Mouse (Mus musculus) liver, postnatal 0 days (tissue): Measurements from ENCODE around the gene Brinp3. TPM values are rescaled to one million over a fixed set of nuclear protein-coding genes. Genes with fewer than 3 reads are reported as not detected.

Experiments
- ATAC-seq: fragments of 200-750 bp; cut with Nextera tagmentation; 2 replicates; pipeline ENCODE4 v1.8.0; 2017; ENCODE audit warnings: mild to moderate bottlenecking, moderate library complexity
- DNase-seq: peaks from one replicate; pipeline ENCODE4 v3.0.0-alpha.2; 2016
- H3K27ac ChIP-seq: fragments of 300-500 bp; sonication (generic); 2 replicates; pipeline ENCODE4 v1.5.1; 2014; ENCODE audit warnings: antibody characterized with exemption, moderate library complexity, mild to moderate bottlenecking, low read depth
- H3K27me3 ChIP-seq: fragments of 300-500 bp; sonication (generic); 2 replicates; pipeline ENCODE4 v1.6.1; 2014; ENCODE audit warnings: low read length, control low read depth, mixed read lengths; ENCODE audit not compliant: insufficient read depth
- H3K36me3 ChIP-seq: fragments of 300-500 bp; sonication (generic); replicated peaks from 2 replicates; pipeline ENCODE4 v1.6.1; 2014; ENCODE audit warnings: mild to moderate bottlenecking, control low read depth, low read length, moderate library complexity, mixed read lengths; ENCODE audit not compliant: insufficient read depth
- H3K4me1 ChIP-seq: fragments of 300-500 bp; sonication (generic); 2 replicates; pipeline ENCODE4 v1.6.1; 2014; ENCODE audit warnings: antibody characterized with exemption, mild to moderate bottlenecking, control low read depth; ENCODE audit not compliant: insufficient read depth
- H3K4me2 ChIP-seq: fragments of 300-500 bp; sonication (generic); 2 replicates; pipeline ENCODE4 v1.6.1; 2014; ENCODE audit warnings: low read depth, mild to moderate bottlenecking, low read length, moderate library complexity, mixed read lengths
- H3K4me3 ChIP-seq: fragments of 300-500 bp; sonication (generic); 2 replicates; pipeline ENCODE4 v1.5.1; 2014; ENCODE audit warnings: low read depth, low read length
- H3K9ac ChIP-seq: fragments of 300-500 bp; sonication (generic); replicated peaks from 2 replicates; pipeline ENCODE4 v1.6.1; 2014; ENCODE audit warnings: mild to moderate bottlenecking, moderate library complexity
- H3K9me3 ChIP-seq: fragments of 300-500 bp; sonication (generic); 2 replicates; pipeline ENCODE4 v1.6.1; 2016; ENCODE audit warnings: mild to moderate bottlenecking, control low read depth, low read length, mixed read lengths
- CTCF ChIP-seq: sonication (generic); IDR thresholded peaks from 2 replicates; pipeline ENCODE4 v1.5.1; 2016; ENCODE audit warnings: antibody characterized with exemption, low read depth
- EP300 ChIP-seq: IDR thresholded peaks from 2 replicates; pipeline ENCODE4 v1.6.1; 2016; ENCODE audit warnings: antibody characterized with exemption, low read depth, mild to moderate bottlenecking
- WGBS: fragments of 180-500 bp; shearing (Covaris S2); extraction: QIAGEN DNeasy Blood & Tissue Kit; methylation state at CpG from one replicate; pipeline ENCODE4 v1.1.7; 2014; ENCODE audit not compliant: insufficient replicate concordance; 5-methylcytosine and 5-hydroxymethylcytosine counted together
- polyA plus RNA-seq: library from polyadenylated mRNA; unstranded; fragments of >200 nt; fragmentation: Nextera tagmentation; extraction: Ambion mirVana; gene quantifications from 2 replicates; pipeline ENCODE4 v1.2.1, GENCODE M21; 2015

Gene Brinp3
- polyA plus RNA-seq, 1 experiment from 2014 or later = not detected

GRCm38 (mm10) chr1:146751066-146751465, 256.5 kb downstream of the Brinp3 start:
- Histone ChIP-seq H3K27me3 (no peaks in the 10 kb centered on the region), H3K4me1 (no peaks in the 10 kb centered on the region), H3K4me3 (no peak overlapping the region), H3K27ac (no peak overlapping the region), H3K9ac (no peak overlapping the region), H3K36me3 (no peaks in the 10 kb centered on the region), H3K4me2 (no peak overlapping the region), H3K9me3 (no peaks in the 10 kb centered on the region)
- ATAC-seq = no peak
- TF ChIP-seq EP300 (no peak), CTCF (no peak)
- no peak for DNase-seq

- H3K36me3 ChIP-seq = no peaks in the 10 kb centered on the region
- no peaks in the 10 kb centered on the region for H3K27me3 ChIP-seq
- no peaks in the 10 kb centered on the region for H3K4me1 ChIP-seq
- TF ChIP-seq CTCF (no peak), EP300 (no peak)
- no peak overlapping the region for H3K27ac ChIP-seq
- no peak overlapping the region for H3K4me3 ChIP-seq
- no peak for DNase-seq
- H3K9ac ChIP-seq = no peak overlapping the region
- WGBS = 57% methylated on average over 4 of the region's 4 CpGs
- H3K9me3 ChIP-seq = no peaks in the 10 kb centered on the region
- H3K4me2 ChIP-seq = no peak overlapping the region
- ATAC-seq = no peak
These were observed 288.7 kb downstream of the Brinp3 start for GRCm38 (mm10) chr1:146783259-146783658.

GRCm38 (mm10) chr1:146787236-146787635, 292.7 kb downstream of the Brinp3 start:
- H3K4me2 ChIP-seq = no peak overlapping the region
- 53% methylated on average over 2 of the region's 2 CpGs for WGBS
- DNase-seq (no peak), ATAC-seq (no peak)
- no peaks in the 10 kb centered on the region for H3K4me1 ChIP-seq
- no peak for TF ChIP-seq EP300
- no peak for TF ChIP-seq CTCF
- H3K27me3 ChIP-seq = no peaks in the 10 kb centered on the region
- no peaks in the 10 kb centered on the region for H3K36me3 ChIP-seq
- H3K9ac ChIP-seq = no peak overlapping the region
- H3K9me3 ChIP-seq = no peaks in the 10 kb centered on the region
- no peak overlapping the region for H3K27ac ChIP-seq
- no peak overlapping the region for H3K4me3 ChIP-seq

- no peak for TF ChIP-seq EP300
- Histone ChIP-seq H3K27ac (no peak overlapping the region), H3K27me3 (no peaks in the 10 kb centered on the region), H3K9me3 (no peaks in the 10 kb centered on the region), H3K4me3 (no peak overlapping the region), H3K4me1 (no peaks in the 10 kb centered on the region), H3K9ac (no peak overlapping the region), H3K36me3 (no peaks in the 10 kb centered on the region), H3K4me2 (no peak overlapping the region)
- no peak for ATAC-seq
- DNase-seq = no peak
These were observed 298.3 kb downstream of the Brinp3 start for GRCm38 (mm10) chr1:146792826-146793225.

GRCm38 (mm10) chr1:146799986-146800553, 305.5 kb downstream of the Brinp3 start:
- WGBS = 79% methylated on average over 6 of the region's 6 CpGs
- ATAC-seq (no peak), DNase-seq (no peak)
- Histone ChIP-seq H3K4me2 (no peak overlapping the region), H3K27ac (no peak overlapping the region), H3K4me3 (no peak overlapping the region), H3K9me3 (no peaks in the 10 kb centered on the region), H3K4me1 (no peaks in the 10 kb centered on the region), H3K36me3 (no peaks in the 10 kb centered on the region), H3K27me3 (no peaks in the 10 kb centered on the region), H3K9ac (no peak overlapping the region)
- no peak for TF ChIP-seq CTCF

GRCm38 (mm10) chr1:146801821-146802220, 307.3 kb downstream of the Brinp3 start:
- H3K9me3 ChIP-seq = no peaks in the 10 kb centered on the region
- no peak overlapping the region for H3K9ac ChIP-seq
- no peaks in the 10 kb centered on the region for H3K36me3 ChIP-seq
- TF ChIP-seq CTCF (no peak), EP300 (no peak)
- H3K4me1 ChIP-seq = no peaks in the 10 kb centered on the region
- H3K27ac ChIP-seq = no peak overlapping the region
- no peak for DNase-seq
- ATAC-seq = no peak
- no peak overlapping the region for H3K4me2 ChIP-seq
- WGBS = 83% methylated on average over 3 of the region's 3 CpGs
- no peak overlapping the region for H3K4me3 ChIP-seq
- H3K27me3 ChIP-seq = no peaks in the 10 kb centered on the region

- DNase-seq (no peak), ATAC-seq (no peak)
- H3K9ac ChIP-seq = no peak overlapping the region
- TF ChIP-seq CTCF = no peak
- TF ChIP-seq EP300 = no peak
- H3K9me3 ChIP-seq = no peaks in the 10 kb centered on the region
- 63% methylated on average over 4 of the region's 4 CpGs for WGBS
- no peaks in the 10 kb centered on the region for H3K4me1 ChIP-seq
- H3K27ac ChIP-seq = no peak overlapping the region
- H3K4me3 ChIP-seq = no peak overlapping the region
- no peaks in the 10 kb centered on the region for H3K36me3 ChIP-seq
- no peak overlapping the region for H3K4me2 ChIP-seq
- no peaks in the 10 kb centered on the region for H3K27me3 ChIP-seq
These were observed 313.2 kb downstream of the Brinp3 start for GRCm38 (mm10) chr1:146807765-146808164.
